Comparison of ENCODE assay signal across 8 mouse cellular contexts in the genomic region with DNA sequence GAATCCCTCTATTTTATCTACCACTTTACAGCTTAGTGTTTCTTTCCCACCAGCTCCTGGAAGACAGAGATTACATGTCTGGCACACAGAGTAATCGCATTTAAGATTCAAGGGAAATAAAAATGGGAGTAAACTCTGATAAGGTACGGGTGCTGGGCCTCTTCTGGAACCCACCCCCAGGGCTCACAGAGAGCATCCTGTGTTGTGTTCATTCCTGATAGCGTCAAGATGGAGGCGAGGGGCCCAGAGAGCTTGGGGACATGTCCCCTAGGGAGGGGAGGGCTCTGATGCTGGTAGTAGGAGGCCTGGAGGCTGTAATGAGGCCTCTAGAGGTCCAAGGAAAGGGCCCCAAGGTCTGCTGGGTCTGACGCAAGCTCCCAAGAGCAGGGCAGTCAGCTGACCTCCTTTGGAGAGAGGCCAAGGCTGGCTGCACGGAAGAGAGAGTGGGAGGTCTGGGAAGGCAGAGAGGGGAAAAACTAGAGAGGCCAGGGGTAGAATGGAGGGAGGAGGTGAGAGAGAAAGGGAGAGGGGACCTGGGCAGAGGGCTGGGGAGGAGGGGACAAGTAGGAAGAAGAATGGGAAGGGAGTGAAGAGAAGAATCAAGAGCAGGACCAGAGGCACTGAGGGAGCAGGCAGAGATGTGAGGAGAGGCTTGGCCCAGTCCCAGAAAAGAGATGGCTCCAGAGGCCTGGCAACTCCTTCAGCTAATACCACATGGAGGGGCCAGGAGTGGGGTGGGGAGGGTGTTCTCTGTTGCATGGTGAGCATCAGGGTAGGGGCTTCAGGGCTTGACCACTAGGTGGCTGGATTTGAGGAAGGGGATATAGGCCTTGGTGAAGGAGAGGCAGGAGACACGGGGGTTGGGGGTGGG.
DNase-seq lines count a peak whose midpoint lies in the region; ATAC-seq and TF ChIP-seq lines count a peak whose summit lies in the region.

No protein-coding gene starts in this region.

- H3K27me3 ChIP-seq in lung, embryonic 15.5 days: no peaks in the 10 kb centered on the region
- no peaks in the 10 kb centered on the region for H3K27me3 ChIP-seq in stomach, embryonic 14.5 days (ENCODE audit: control insufficient read depth, insufficient read depth, low read length)

- peaks cover 26% of the 10 kb centered on the region for H3K4me1 ChIP-seq in bone marrow macrophage, adult 2 months (ENCODE audit: control insufficient read depth, insufficient read depth, low read length)
- peaks cover 17% of the 10 kb centered on the region for H3K4me1 ChIP-seq in lung, embryonic 15.5 days
- peaks cover 11% of the 10 kb centered on the region; the same call in 1 of the 2 replicates for H3K4me1 ChIP-seq in stomach, embryonic 14.5 days (ENCODE audit: control insufficient read depth, insufficient read depth, low read length)

- H3K4me3 ChIP-seq in bone marrow macrophage, adult 2 months (ENCODE audit: insufficient read depth, low read length): no peak overlapping the region
- H3K4me3 ChIP-seq in lung, embryonic 15.5 days: no peak overlapping the region
- H3K4me3 ChIP-seq in stomach, embryonic 14.5 days (ENCODE audit: low read depth, low read length): no peak overlapping the region

- no peaks in the 10 kb centered on the region for H3K9me3 ChIP-seq in lung, embryonic 15.5 days
- no peaks in the 10 kb centered on the region for H3K9me3 ChIP-seq in stomach, embryonic 14.5 days (ENCODE audit: control insufficient read depth, low read depth, low read length)

- TF ChIP-seq POLR2A in bone marrow macrophage, adult 2 months (IDR thresholded peaks at IDR 0.05; ENCODE audit: borderline replicate concordance, low read depth, low read length): no peak

- no peak overlapping the region for H3K4me2 ChIP-seq in lung, embryonic 15.5 days
- no peak overlapping the region for H3K4me2 ChIP-seq in stomach, embryonic 14.5 days (replicated peaks; ENCODE audit: low read depth, low read length)

- DNase-seq in NIH3T3 (ENCODE audit: low read depth): peak; percentile 83
- peak; percentile 66 for DNase-seq in heart, adult 8-10 months (ENCODE audit: low spot score)
- peak; percentile 60 to 63 for DNase-seq in kidney, adult 8-10 months
- no peak for DNase-seq in layer of hippocampus, adult 18-20 months (ENCODE audit: low spot score in 2 of 2)
- no peak for DNase-seq in right cerebral cortex, postnatal 25 days

- 23% methylated on average over 7 of the region's 7 CpGs for WGBS in lung, embryonic 15.5 days
- 38% methylated on average over 7 of the region's 7 CpGs for WGBS in stomach, embryonic 14.5 days

- peak overlapping the region; percentile 65 for H3K27ac ChIP-seq in bone marrow macrophage, adult 2 months (ENCODE audit: insufficient read depth, low read depth, low read length)
- peak overlapping the region; percentile 66 for H3K27ac ChIP-seq in lung, embryonic 15.5 days
- H3K27ac ChIP-seq in stomach, embryonic 14.5 days (ENCODE audit: low read length): no peak overlapping the region

- ATAC-seq in lung, embryonic 15.5 days (ENCODE audit: borderline replicate concordance, extremely low read depth, low FRiP score, low TSS enrichment): peak; percentile 88
- peak; percentile 75 for ATAC-seq in stomach, embryonic 14.5 days (ENCODE audit: insufficient number of reproducible peaks, insufficient read depth, low FRiP score, low read depth)

- H3K9ac ChIP-seq in lung, embryonic 15.5 days: no peak overlapping the region
- H3K9ac ChIP-seq in stomach, embryonic 14.5 days (replicated peaks; ENCODE audit: low read depth, low read length): no peak overlapping the region

- H3K36me3 ChIP-seq in lung, embryonic 15.5 days: no peaks in the 10 kb centered on the region
- H3K36me3 ChIP-seq in stomach, embryonic 14.5 days (ENCODE audit: control insufficient read depth, insufficient read depth, low read length): no peaks in the 10 kb centered on the region

- TF ChIP-seq CTCF in bone marrow macrophage, adult 2 months (IDR thresholded peaks at IDR 0.05; ENCODE audit: low read depth, low read length): 0 out of 2 replicates have a peak, but pooled peaks have one; percentile 19

Comparison
In these comparisons a context has a peak if more than half of its experiments do, and no peak if none do; other contexts are left out.
1. DNase-seq: peak in NIH3T3 (single experiment), heart, adult 8-10 months (single experiment) and kidney, adult 8-10 months (2 of 2); none in layer of hippocampus, adult 18-20 months (0 of 2) and right cerebral cortex, postnatal 25 days (single experiment).